Mouse (Mus musculus) embryonic fibroblast, embryonic 13.5 days (primary cell): ENCODE data around the gene Sycp2. TPM values are rescaled to one million over a fixed set of nuclear protein-coding genes. Genes with fewer than 3 reads are reported as not detected.

Experiments
- H3K27ac ChIP-seq: 2 replicates; pipeline ENCODE4 v1.5.1; 2012; ENCODE audit warnings: low read length, control low read depth, inconsistent platforms; ENCODE audit not compliant: insufficient read depth
- H3K4me1 ChIP-seq: 2 replicates; pipeline ENCODE4 v1.6.1; 2011; ENCODE audit warnings: low read length; ENCODE audit not compliant: control insufficient read depth, insufficient read depth
- H3K4me3 ChIP-seq: 2 replicates; pipeline ENCODE4 v1.5.1; 2011; ENCODE audit warnings: mild to moderate bottlenecking, control low read depth, low read length; ENCODE audit not compliant: insufficient read depth
- CTCF ChIP-seq: IDR thresholded peaks from 2 replicates; pipeline ENCODE4 v1.5.1; 2011; ENCODE audit warnings: mild to moderate bottlenecking, control low read depth, low read length, moderate library complexity, borderline replicate concordance; ENCODE audit not compliant: insufficient read depth
- POLR2A ChIP-seq: IDR thresholded peaks from 2 replicates; pipeline ENCODE4 v1.6.1; 2011; ENCODE audit warnings: low read depth, mild to moderate bottlenecking, control low read depth, low read length, moderate library complexity
- polyA plus RNA-seq: library from polyadenylated mRNA; stranded (reverse); fragments of >200 nt; gene quantifications from 2 replicates; pipeline ENCODE4 v1.2.4, GENCODE M21; 2011; ENCODE audit warnings: low read depth; ENCODE audit not compliant: missing spikeins, insufficient read length

The Sycp2 gene
- polyA plus RNA-seq, 1 experiment: 1.1 TPM

- Histone ChIP-seq H3K4me3 (no peak overlapping the region), H3K4me1 (no peaks in the 10 kb centered on the region), H3K27ac (no peak overlapping the region)
- no peak for TF ChIP-seq POLR2A
- no peak for TF ChIP-seq CTCF
Measured at GRCm38 (mm10) chr2:178337878-178338277, 69.6 kb downstream of the Sycp2 start.

- H3K4me3 ChIP-seq: no peak overlapping the region
- H3K4me1 ChIP-seq: no peaks in the 10 kb centered on the region
- TF ChIP-seq POLR2A: no peak
- TF ChIP-seq CTCF: no peak
- no peak overlapping the region for H3K27ac ChIP-seq
Measured at GRCm38 (mm10) chr2:178329986-178330385, 77.5 kb downstream of the Sycp2 start.

- Histone ChIP-seq H3K4me3 (no peak overlapping the region), H3K27ac (no peak overlapping the region), H3K4me1 (no peaks in the 10 kb centered on the region)
- TF ChIP-seq POLR2A (no peak), CTCF (no peak)
Measured at GRCm38 (mm10) chr2:178329551-178329950, 77.9 kb downstream of the Sycp2 start.

DNA sequence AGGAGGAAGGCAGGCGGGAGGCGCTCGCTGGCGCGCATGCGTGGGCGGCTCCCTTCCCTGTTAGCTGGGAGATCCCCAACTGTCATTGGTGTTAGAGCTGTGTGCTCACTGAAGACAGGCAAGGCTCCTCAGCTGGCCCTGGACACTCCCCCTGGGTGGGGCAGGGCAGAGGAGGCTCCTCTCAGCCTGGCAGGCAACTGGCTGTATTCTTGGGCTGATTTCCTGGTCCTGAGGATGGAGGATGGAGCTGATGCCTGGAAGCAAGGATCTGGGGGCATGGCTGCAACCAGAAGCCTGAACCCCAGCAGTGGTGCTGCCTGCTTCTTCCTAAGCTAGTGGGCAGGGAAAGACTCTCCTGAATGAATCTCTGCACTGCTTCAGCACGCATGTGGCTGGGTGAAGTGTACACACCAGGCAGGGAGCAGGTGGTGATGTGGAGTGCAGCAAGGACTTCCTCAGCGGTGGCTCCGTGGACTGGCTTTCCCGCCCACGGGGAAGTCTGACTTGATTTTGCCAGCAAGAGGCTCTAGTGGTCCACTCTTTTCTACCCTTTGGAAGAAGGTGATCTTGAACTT, 79.9 kb downstream of the Sycp2 start:
- H3K4me1 ChIP-seq: no peaks in the 10 kb centered on the region
- H3K4me3 ChIP-seq: no peak overlapping the region
- no peak for TF ChIP-seq CTCF
- TF ChIP-seq POLR2A: no peak
- no peak overlapping the region for H3K27ac ChIP-seq

- Histone ChIP-seq H3K27ac (no peak overlapping the region), H3K4me3 (no peak overlapping the region), H3K4me1 (no peaks in the 10 kb centered on the region)
- TF ChIP-seq POLR2A (no peak), CTCF (no peak)
Measured at GRCm38 (mm10) chr2:178326750-178327465, 80.6 kb downstream of the Sycp2 start.

DNA sequence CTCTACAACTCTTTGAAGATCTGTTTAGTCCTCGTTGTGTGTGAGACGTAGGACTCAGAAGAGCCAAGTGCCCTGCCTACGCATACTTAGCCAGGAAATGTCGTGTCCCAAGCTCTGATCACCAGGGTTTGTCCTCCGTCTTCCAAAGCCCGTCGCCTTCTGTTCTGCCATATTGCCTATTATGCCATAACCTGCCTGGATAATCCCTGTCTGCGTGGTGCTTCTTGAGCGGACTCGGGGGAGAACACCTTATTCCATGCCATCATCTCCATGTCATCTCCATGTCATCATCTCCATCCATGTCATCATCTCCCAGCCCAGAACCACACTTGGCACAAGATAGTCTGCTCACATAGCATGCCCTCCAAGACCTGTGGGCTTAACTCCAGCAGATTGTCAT, 81.4 kb downstream of the Sycp2 start:
- H3K4me1 ChIP-seq: no peaks in the 10 kb centered on the region
- H3K27ac ChIP-seq: no peak overlapping the region
- no peak for TF ChIP-seq CTCF
- TF ChIP-seq POLR2A: no peak
- H3K4me3 ChIP-seq: no peak overlapping the region

GRCm38 (mm10) chr2:178324818-178325217, 82.7 kb downstream of the Sycp2 start:
- no peak overlapping the region for H3K27ac ChIP-seq
- TF ChIP-seq CTCF: no peak
- TF ChIP-seq POLR2A: no peak
- H3K4me1 ChIP-seq: no peaks in the 10 kb centered on the region
- H3K4me3 ChIP-seq: no peak overlapping the region

DNA sequence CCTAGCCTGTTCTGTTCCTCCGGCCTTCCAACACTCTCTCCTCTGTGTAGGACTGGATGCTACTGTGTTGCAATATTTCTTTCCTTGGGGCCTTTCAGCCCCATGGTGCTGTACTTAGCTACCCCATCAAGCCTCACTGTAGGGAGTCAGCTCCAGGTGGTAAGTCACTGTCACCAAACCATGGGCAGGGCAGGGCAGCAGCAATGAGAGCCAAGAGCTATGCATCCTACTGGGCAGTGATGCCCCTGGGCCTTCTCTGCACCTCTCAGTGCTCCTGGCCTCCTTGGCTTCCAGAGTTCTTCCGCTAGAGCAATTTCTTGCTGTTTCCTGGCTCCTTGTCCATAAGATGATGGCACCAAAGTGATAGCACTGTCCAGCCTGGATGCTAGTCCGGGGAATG, 83.1 kb downstream of the Sycp2 start:
- TF ChIP-seq CTCF (no peak), POLR2A (no peak)
- H3K4me1 ChIP-seq: no peaks in the 10 kb centered on the region
- H3K27ac ChIP-seq: no peak overlapping the region
- H3K4me3 ChIP-seq: no peak overlapping the region

- no peak overlapping the region for H3K4me3 ChIP-seq
- no peak overlapping the region for H3K27ac ChIP-seq
- no peak for TF ChIP-seq POLR2A
- no peak for TF ChIP-seq CTCF
- no peaks in the 10 kb centered on the region for H3K4me1 ChIP-seq
Measured at GRCm38 (mm10) chr2:178321271-178321670, 86.2 kb downstream of the Sycp2 start.

DNA sequence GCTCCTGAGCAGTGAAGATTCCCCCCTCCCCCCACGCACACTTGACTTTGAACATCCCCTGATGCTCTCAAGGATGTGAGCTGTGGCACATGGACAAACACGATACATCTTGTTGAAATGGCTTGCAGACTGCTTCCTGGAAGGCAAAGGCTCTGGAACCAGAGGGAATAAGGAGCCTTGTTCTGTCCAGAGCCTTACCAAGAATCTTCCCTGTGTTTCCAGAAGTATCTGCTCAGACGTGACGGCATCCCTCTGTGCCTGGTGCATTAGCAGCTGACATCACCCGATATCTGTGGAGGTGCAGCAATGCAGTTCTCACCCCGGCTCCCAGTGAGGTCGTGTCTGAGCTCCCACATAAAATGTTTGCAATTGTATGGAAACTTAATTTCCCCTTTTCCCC, 87.7 kb downstream of the Sycp2 start:
- TF ChIP-seq POLR2A (no peak), CTCF (no peak)
- no peak overlapping the region for H3K27ac ChIP-seq
- H3K4me1 ChIP-seq: no peaks in the 10 kb centered on the region
- no peak overlapping the region for H3K4me3 ChIP-seq

GRCm38 (mm10) chr2:178316281-178316680, 91.2 kb downstream of the Sycp2 start:
- TF ChIP-seq POLR2A: no peak
- no peak for TF ChIP-seq CTCF
- no peak overlapping the region for H3K4me3 ChIP-seq
- no peak overlapping the region for H3K27ac ChIP-seq
- H3K4me1 ChIP-seq: no peaks in the 10 kb centered on the region
